Mouse (Mus musculus) thymus, adult 2 months (tissue): ENCODE measurements around the gene Traf3ip1.

Experiments
- CTCF ChIP-seq: fragments of 200-500 bp; IDR thresholded peaks from 2 replicates; pipeline ENCODE4 v1.5.1; 2012; ENCODE audit warnings: mild to moderate bottlenecking, control low read depth, low read length, moderate library complexity, borderline replicate concordance; ENCODE audit not compliant: control insufficient read depth, poor library complexity, insufficient read depth; ENCODE audit errors: extremely low read depth
- POLR2A ChIP-seq: fragments of 200-500 bp; IDR thresholded peaks from 2 replicates; pipeline ENCODE4 v1.6.1; 2012; ENCODE audit warnings: mild to moderate bottlenecking, low read length, control low read depth, moderate library complexity; ENCODE audit not compliant: control insufficient read depth, poor library complexity, insufficient read depth; ENCODE audit errors: extremely low read depth

DNA sequence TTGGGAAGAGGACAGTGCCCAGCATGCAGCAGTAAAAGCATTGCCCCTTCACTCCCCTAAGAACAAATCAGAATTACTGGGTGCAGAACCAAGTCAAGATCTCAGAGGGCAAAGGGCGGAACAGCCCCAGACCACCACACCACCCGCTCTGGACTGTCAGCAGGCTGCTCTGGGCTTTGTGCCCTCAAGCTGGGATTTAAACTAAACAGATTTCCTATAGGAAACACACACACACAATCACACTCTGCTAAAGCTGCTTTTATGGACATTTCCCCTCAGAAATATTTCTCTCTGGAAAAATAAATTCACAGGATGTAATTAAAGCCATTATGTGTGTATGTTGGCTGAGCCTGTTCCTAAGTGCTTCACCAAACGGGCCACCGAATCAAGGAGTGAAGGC is 37.8 kb downstream of the Traf3ip1 start:
- TF ChIP-seq POLR2A (no peak), CTCF (no peak)
